Mouse (Mus musculus): ENCODE measurements around the gene Pnpla2.

- no peak for TF ChIP-seq EP300 (optimal IDR thresholded peaks at IDR 0.05)
- no peak for TF ChIP-seq CTCF (IDR thresholded peaks at IDR 0.05; ENCODE audit: low read depth)
These were observed 28.2 kb downstream of the Pnpla2 start for GRCm38 (mm10) chr7:141483114-141483653.
